Mouse (Mus musculus) brain, embryonic 18.5 days (tissue): ENCODE measurements at regions not wholly inside any gene's neighbourhood (a gene's known extent, or its start where the extent isn't known, plus 50 kb on each side); places are given as distances from the start of the nearest gene placed in this dataset.
A peak's percentile ranks its signal among the peaks of the same experiment; 100 is the strongest.

Experiments used
- DNase-seq: peaks from one replicate; pipeline ENCODE4 v3.0.0-alpha.2; 2012; ENCODE audit warnings: low read depth, low spot score

GRCm38 (mm10) chr4:135034406-135034805, 86.0 kb upstream of the Runx3 start:
- no peak for DNase-seq

- no peak for DNase-seq
Measured at GRCm38 (mm10) chr4:135036764-135037163, 83.7 kb upstream of the Runx3 start.

- DNase-seq: no peak
Measured at GRCm38 (mm10) chr4:135039234-135039633, 81.2 kb upstream of the Runx3 start.

- DNase-seq: no peak
Measured at GRCm38 (mm10) chr4:135041921-135042320, 78.5 kb upstream of the Runx3 start.

- no peak for DNase-seq
Measured at GRCm38 (mm10) chr4:135042501-135042900, 78.0 kb upstream of the Runx3 start.

GRCm38 (mm10) chr4:135045054-135045453, 75.4 kb upstream of the Runx3 start:
- no peak for DNase-seq

- DNase-seq: no peak
Measured at GRCm38 (mm10) chr4:135046619-135047018, 73.8 kb upstream of the Runx3 start.

GRCm38 (mm10) chr4:135047251-135047650, 73.2 kb upstream of the Runx3 start:
- DNase-seq: no peak

- no peak for DNase-seq
Measured at GRCm38 (mm10) chr4:135047771-135048170, 72.7 kb upstream of the Runx3 start.

GRCm38 (mm10) chr4:135049924-135050323, 70.5 kb upstream of the Runx3 start:
- no peak for DNase-seq

GRCm38 (mm10) chr4:135051466-135051865, 69.0 kb upstream of the Runx3 start:
- no peak for DNase-seq

- no peak for DNase-seq
Measured at GRCm38 (mm10) chr4:135053585-135053984, 66.9 kb upstream of the Runx3 start.

- DNase-seq: no peak
Measured at GRCm38 (mm10) chr4:135054353-135054752, 66.1 kb upstream of the Runx3 start.

GRCm38 (mm10) chr4:135056371-135056770, 64.1 kb upstream of the Runx3 start:
- no peak for DNase-seq

- no peak for DNase-seq
Measured at GRCm38 (mm10) chr4:135057286-135057685, 63.2 kb upstream of the Runx3 start.

- no peak for DNase-seq
Measured at GRCm38 (mm10) chr4:135058895-135059294, 61.6 kb upstream of the Runx3 start.

GRCm38 (mm10) chr4:135061030-135061743, 59.3 kb upstream of the Runx3 start:
- DNase-seq: no peak

- DNase-seq: peak; percentile 42
Measured at GRCm38 (mm10) chr4:135066766-135067479, 53.5 kb upstream of the Runx3 start.

GRCm38 (mm10) chr4:135067805-135068204, 52.6 kb upstream of the Runx3 start:
- no peak for DNase-seq

- DNase-seq: no peak
Measured at GRCm38 (mm10) chr4:135069818-135070217, 50.6 kb upstream of the Runx3 start.
